Mouse (Mus musculus) testis, adult 2 months (tissue): ENCODE measurements around the gene Smdt1.

Source experiments
- CTCF ChIP-seq: fragments of 200-500 bp; IDR thresholded peaks from 2 replicates; pipeline ENCODE4 v1.5.1; 2012; ENCODE audit warnings: low read depth, mild to moderate bottlenecking, inconsistent platforms, low read length, moderate library complexity; ENCODE audit not compliant: control insufficient read depth, insufficient read depth, insufficient replicate concordance
- POLR2A ChIP-seq: fragments of 200-500 bp; IDR thresholded peaks from 2 replicates; pipeline ENCODE4 v1.6.1; 2012; ENCODE audit warnings: low read depth, mild to moderate bottlenecking, inconsistent platforms, low read length, moderate library complexity; ENCODE audit not compliant: control insufficient read depth

GRCm38 (mm10) chr15:82294059-82294458 lies 44.7 kb upstream of the Smdt1 start:
- TF ChIP-seq CTCF (no peak), POLR2A (no peak)
